Mouse (Mus musculus) hindbrain, embryonic 16.5 days (tissue): ENCODE data around the gene Mok. TPM values are rescaled to one million over a fixed set of nuclear protein-coding genes. Genes with fewer than 3 reads are reported as not detected.

Experiments used
- ATAC-seq: fragments of 200-750 bp; cut with Nextera tagmentation; 2 replicates; pipeline ENCODE4 v1.8.0; 2017; ENCODE audit warnings: moderate TSS enrichment, moderate library complexity
- H3K27ac ChIP-seq: fragments of 300-500 bp; sonication (generic); 2 replicates; pipeline ENCODE4 v1.5.1; 2014; ENCODE audit warnings: low read depth, mild to moderate bottlenecking, control low read depth, low read length, moderate library complexity
- H3K27me3 ChIP-seq: fragments of 300-500 bp; sonication (generic); replicated peaks from 2 replicates; pipeline ENCODE4 v1.6.1; 2014; ENCODE audit warnings: low read length; ENCODE audit not compliant: control insufficient read depth, insufficient read depth
- H3K36me3 ChIP-seq: fragments of 300-500 bp; sonication (generic); 2 replicates; pipeline ENCODE4 v1.6.1; 2014; ENCODE audit warnings: mild to moderate bottlenecking, low read length, moderate library complexity, mixed read lengths; ENCODE audit not compliant: control insufficient read depth, insufficient read depth
- H3K4me1 ChIP-seq: fragments of 300-500 bp; sonication (generic); 2 replicates; pipeline ENCODE4 v1.6.1; 2014; ENCODE audit warnings: low read depth, low read length; ENCODE audit not compliant: control insufficient read depth, insufficient read depth
- H3K4me2 ChIP-seq: fragments of 300-500 bp; sonication (generic); 2 replicates; pipeline ENCODE4 v1.6.1; 2014; ENCODE audit warnings: mild to moderate bottlenecking, low read length, control low read depth, moderate library complexity
- H3K4me3 ChIP-seq: fragments of 300-500 bp; sonication (generic); 2 replicates; pipeline ENCODE4 v1.5.1; 2014; ENCODE audit warnings: mild to moderate bottlenecking, low read length, control low read depth, moderate library complexity
- H3K9ac ChIP-seq: fragments of 300-500 bp; sonication (generic); 2 replicates; pipeline ENCODE4 v1.6.1; 2014; ENCODE audit warnings: low read depth, mild to moderate bottlenecking, control low read depth, low read length, moderate library complexity
- H3K9me3 ChIP-seq: fragments of 300-500 bp; sonication (generic); 2 replicates; pipeline ENCODE4 v1.6.1; 2014; ENCODE audit warnings: mild to moderate bottlenecking, low read length, moderate library complexity; ENCODE audit not compliant: control insufficient read depth
- WGBS: fragments of 180-500 bp; shearing (Covaris S2); extraction: QIAGEN DNeasy Blood & Tissue Kit; methylation state at CpG from one replicate; pipeline ENCODE4 v1.1.7; 2014; 5-methylcytosine and 5-hydroxymethylcytosine counted together
- polyA plus RNA-seq: library from polyadenylated mRNA; unstranded; fragments of >200 nt; fragmentation: Nextera tagmentation; extraction: Ambion mirVana; gene quantifications from 2 replicates; pipeline ENCODE4 v1.2.1, GENCODE M21; 2015

The Mok gene
- polyA plus RNA-seq, 1 experiment from 2014 or later, result 16.8 TPM

GRCm38 (mm10) chr12:110841731-110842493, 1.2 kb upstream of the Mok start:
- H3K4me2 ChIP-seq, result no peak overlapping the region
- H3K9ac ChIP-seq, result no peak overlapping the region
- H3K9me3 ChIP-seq, result no peaks in the 10 kb centered on the region
- H3K4me3 ChIP-seq, result no peak overlapping the region
- H3K4me1 ChIP-seq, result peaks cover 9% of the 10 kb centered on the region
- peaks cover 12% of the 10 kb centered on the region for H3K27me3 ChIP-seq
- no peak overlapping the region for H3K27ac ChIP-seq
- no peaks in the 10 kb centered on the region for H3K36me3 ChIP-seq
- no peak for ATAC-seq
- 71% methylated on average over 5 of the region's 5 CpGs for WGBS

- ATAC-seq, result no peak
- no peak overlapping the region for H3K9ac ChIP-seq
- H3K36me3 ChIP-seq, result no peaks in the 10 kb centered on the region
- WGBS, result 86% methylated on average over 8 of the region's 8 CpGs
- H3K4me3 ChIP-seq, result no peak overlapping the region
- no peaks in the 10 kb centered on the region for H3K27me3 ChIP-seq
- peaks cover 7% of the 10 kb centered on the region for H3K4me1 ChIP-seq
- H3K9me3 ChIP-seq, result no peaks in the 10 kb centered on the region
- no peak overlapping the region for H3K27ac ChIP-seq
- H3K4me2 ChIP-seq, result no peak overlapping the region
Measured at GRCm38 (mm10) chr12:110837850-110838249, 2.9 kb downstream of the Mok start.

GRCm38 (mm10) chr12:110837192-110837841, 3.4 kb downstream of the Mok start:
- 0 out of 2 replicates have a peak overlapping the region, but pooled peaks have one; percentile 8 for H3K4me2 ChIP-seq
- H3K4me1 ChIP-seq, result peaks cover 7% of the 10 kb centered on the region
- H3K27ac ChIP-seq, result peak overlapping the region; percentile 41
- 27% methylated on average over 5 of the region's 5 CpGs for WGBS
- H3K9me3 ChIP-seq, result no peaks in the 10 kb centered on the region
- no peak overlapping the region for H3K4me3 ChIP-seq
- no peak overlapping the region for H3K9ac ChIP-seq
- no peaks in the 10 kb centered on the region for H3K27me3 ChIP-seq
- no peaks in the 10 kb centered on the region for H3K36me3 ChIP-seq
- 0 out of 2 replicates have a peak, but pooled peaks have one; percentile 38 for ATAC-seq

- Histone ChIP-seq H3K4me2 (0 out of 2 replicates have a peak overlapping the region, but pooled peaks have one; percentile 8), H3K9ac (no peak overlapping the region)
Measured at GRCm38 (mm10) chr12:110836729-110837128, 4.0 kb downstream of the Mok start.

DNA sequence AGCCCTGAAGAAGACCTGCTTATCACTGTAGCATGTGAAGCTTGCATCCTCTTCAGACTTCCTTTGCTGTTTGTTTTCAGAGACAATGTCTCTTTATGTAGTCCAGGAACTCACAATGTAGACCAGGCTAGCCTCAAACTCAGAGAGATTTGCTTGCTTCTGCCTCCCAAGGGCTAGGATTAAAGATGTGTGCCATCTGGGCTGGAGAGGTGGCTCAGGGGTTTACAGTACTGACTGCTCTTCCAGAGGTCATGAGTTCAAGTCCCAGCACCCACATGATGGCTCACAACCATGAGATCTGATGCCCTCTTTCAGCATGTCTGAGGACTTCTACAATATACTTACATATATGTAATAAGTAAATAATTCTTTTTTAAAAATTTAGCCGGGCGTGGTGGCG, 5.6 kb downstream of the Mok start:
- no peak overlapping the region for H3K4me3 ChIP-seq

More at GRCm38 (mm10) chr12:110836729-110837128, 4.0 kb downstream of the Mok start:
- Histone ChIP-seq H3K4me1 (peaks cover 7% of the 10 kb centered on the region), H3K27me3 (no peaks in the 10 kb centered on the region), H3K36me3 (no peaks in the 10 kb centered on the region), H3K27ac (peak overlapping the region; percentile 37; the same call in 1 of the 2 replicates), H3K9me3 (no peaks in the 10 kb centered on the region), H3K4me3 (no peak overlapping the region)
- ATAC-seq, result 0 out of 2 replicates have a peak, but pooled peaks have one; percentile 29
- WGBS, result 30% methylated on average over 6 of the region's 6 CpGs

DNA sequence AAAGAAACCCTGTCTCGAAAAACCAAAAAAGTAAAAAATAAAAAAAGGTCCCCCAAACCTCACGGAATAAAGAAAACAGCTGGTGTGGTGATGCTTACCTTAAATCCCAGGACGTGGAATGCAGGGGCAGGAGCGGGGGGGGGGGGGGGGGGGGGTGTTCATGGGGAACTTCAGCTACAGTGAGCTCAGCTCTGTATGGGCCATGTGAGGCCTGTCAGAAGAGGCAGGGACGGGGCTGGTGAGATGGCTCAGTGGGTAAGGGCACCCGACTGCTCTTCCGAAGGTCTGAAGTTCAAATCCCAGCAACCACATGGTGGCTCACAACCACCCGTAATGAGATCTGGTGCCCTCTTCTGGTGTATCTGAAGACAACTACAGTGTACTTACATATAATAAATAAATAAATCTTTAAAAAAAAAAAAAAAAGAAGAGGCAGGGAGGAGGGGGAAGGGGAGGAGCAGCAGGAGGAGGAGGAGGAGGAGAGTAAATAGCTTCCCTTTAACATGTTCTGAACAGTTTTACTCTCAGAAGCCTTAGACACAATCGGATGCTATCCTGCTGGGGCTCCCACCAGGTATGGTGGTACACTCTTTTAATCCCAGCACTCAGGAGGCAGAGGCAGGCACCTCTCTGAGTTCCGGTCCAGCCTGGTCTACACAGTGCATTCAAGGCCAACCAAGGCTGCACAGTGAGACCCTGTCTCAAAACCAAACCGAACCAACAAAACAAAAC, 10.3 kb downstream of the Mok start:
- 90% methylated on average over 10 of the region's 11 CpGs for WGBS
- Histone ChIP-seq H3K4me2 (no peak overlapping the region), H3K27me3 (no peaks in the 10 kb centered on the region), H3K4me3 (no peak overlapping the region), H3K9me3 (no peaks in the 10 kb centered on the region), H3K36me3 (no peaks in the 10 kb centered on the region), H3K27ac (no peak overlapping the region), H3K4me1 (no peaks in the 10 kb centered on the region), H3K9ac (no peak overlapping the region)
- no peak for ATAC-seq

More for the DNA sequence above, 5.6 kb downstream of the Mok start:
- Histone ChIP-seq H3K4me1 (peaks cover 7% of the 10 kb centered on the region), H3K9me3 (no peaks in the 10 kb centered on the region), H3K27ac (no peak overlapping the region), H3K4me2 (no peak overlapping the region), H3K36me3 (no peaks in the 10 kb centered on the region), H3K9ac (no peak overlapping the region), H3K27me3 (no peaks in the 10 kb centered on the region)
- ATAC-seq, result no peak
- 96% methylated on average over 3 of the region's 3 CpGs for WGBS

GRCm38 (mm10) chr12:110828908-110829307, 11.8 kb downstream of the Mok start:
- H3K27me3 ChIP-seq, result no peaks in the 10 kb centered on the region
- no peaks in the 10 kb centered on the region for H3K4me1 ChIP-seq
- WGBS, result 100% methylated on average over 4 of the region's 4 CpGs
- no peak overlapping the region for H3K4me3 ChIP-seq
- H3K9ac ChIP-seq, result no peak overlapping the region
- H3K36me3 ChIP-seq, result no peaks in the 10 kb centered on the region
- ATAC-seq, result no peak
- no peaks in the 10 kb centered on the region for H3K9me3 ChIP-seq
- H3K4me2 ChIP-seq, result no peak overlapping the region
- H3K27ac ChIP-seq, result no peak overlapping the region

GRCm38 (mm10) chr12:110822366-110822765, 18.4 kb downstream of the Mok start:
- no peaks in the 10 kb centered on the region for H3K36me3 ChIP-seq
- H3K4me2 ChIP-seq, result no peak overlapping the region
- 88% methylated on average over 7 of the region's 7 CpGs for WGBS
- no peak for ATAC-seq
- H3K27ac ChIP-seq, result no peak overlapping the region
- no peaks in the 10 kb centered on the region for H3K9me3 ChIP-seq
- no peaks in the 10 kb centered on the region for H3K4me1 ChIP-seq
- H3K27me3 ChIP-seq, result no peaks in the 10 kb centered on the region
- no peak overlapping the region for H3K9ac ChIP-seq
- no peak overlapping the region for H3K4me3 ChIP-seq

DNA sequence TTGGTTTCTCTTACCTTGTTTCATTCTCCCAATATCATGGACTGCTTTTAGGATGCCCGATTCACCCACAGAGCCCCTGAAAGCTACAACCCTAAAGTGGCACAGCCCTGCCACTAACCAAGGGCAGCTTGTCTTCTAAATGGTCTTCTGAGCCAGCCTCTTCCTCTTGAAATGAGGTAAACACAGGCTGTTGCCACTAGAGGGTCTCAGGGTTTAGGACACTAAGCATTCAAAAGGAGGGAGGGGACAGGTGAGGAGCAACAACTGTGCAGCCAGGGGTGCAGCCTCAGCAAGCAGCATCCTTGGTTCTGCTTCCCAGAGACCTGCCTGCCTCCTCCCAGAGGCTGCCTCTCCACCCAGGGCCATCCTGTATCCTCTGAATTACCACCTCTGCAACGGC, 19.0 kb downstream of the Mok start:
- H3K4me3 ChIP-seq, result no peak overlapping the region
- H3K27me3 ChIP-seq, result no peaks in the 10 kb centered on the region
- no peak overlapping the region for H3K27ac ChIP-seq
- H3K9ac ChIP-seq, result no peak overlapping the region
- no peak for ATAC-seq
- 92% methylated on average over 2 of the region's 2 CpGs for WGBS
- no peaks in the 10 kb centered on the region for H3K9me3 ChIP-seq
- no peaks in the 10 kb centered on the region for H3K4me1 ChIP-seq
- H3K36me3 ChIP-seq, result no peaks in the 10 kb centered on the region
- H3K4me2 ChIP-seq, result no peak overlapping the region
